In genomic region chr3:78618900-78619299, GRCm38 (mm10) we compare ENCODE assay signal across 8 mouse cellular contexts.
DNase-seq lines count a peak whose midpoint lies in the region; ATAC-seq lines count a peak whose summit lies in the region.

No protein-coding gene starts in this region.

- ATAC-seq in frontal cortex, adult (ENCODE audit: low TSS enrichment), result peak; percentile 98

- DNase-seq in adrenal gland, postnatal 25 days, result peak; percentile 13
- no peak for DNase-seq in adrenal gland, adult 8-10 months
- peak; percentile 6 for DNase-seq in thymus, postnatal 4 days
- no peak for DNase-seq in thymus, postnatal 25 days
- peak; percentile 32 to 39 for DNase-seq in kidney, postnatal 25 days
- DNase-seq in retina, embryonic 14.5 days (ENCODE audit: low spot score), result peak; percentile 47
- no peak for DNase-seq in urinary bladder, postnatal 25 days (ENCODE audit: low spot score)

Comparison
In these comparisons a context has a peak if more than half of its experiments do, and no peak if none do; other contexts are left out.
1. DNase-seq: peak in adrenal gland, postnatal 25 days (single experiment), thymus, postnatal 4 days (single experiment), kidney, postnatal 25 days (2 of 2) and retina, embryonic 14.5 days (single experiment); none in adrenal gland, adult 8-10 months (single experiment), thymus, postnatal 25 days (single experiment) and urinary bladder, postnatal 25 days (single experiment).